Comparison of ENCODE assay signal across 15 mouse cellular contexts in the genomic region with DNA sequence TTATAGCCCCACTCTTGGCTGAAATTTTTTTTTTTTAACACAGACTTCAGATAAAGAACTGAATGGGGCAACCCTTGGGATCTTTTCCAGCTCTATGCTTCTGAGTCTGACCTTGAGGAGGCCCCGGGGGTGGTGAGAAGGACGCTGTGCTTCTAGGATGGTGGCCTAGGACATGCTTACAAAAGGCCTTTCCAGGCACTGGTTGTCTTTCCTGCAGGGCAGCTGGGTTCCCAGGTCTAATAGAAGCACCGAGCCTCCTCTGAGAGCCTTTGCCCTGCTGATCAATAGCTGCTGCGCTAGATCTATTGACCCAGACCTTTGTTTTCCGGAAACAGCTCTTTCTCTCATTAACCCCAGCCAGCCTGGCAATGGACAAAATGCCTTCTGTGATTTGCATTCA. TPM values are rescaled to one million over a fixed set of nuclear protein-coding genes. Genes with fewer than 3 reads are reported as not detected.
DNase-seq lines count a peak whose midpoint lies in the region; ATAC-seq and TF ChIP-seq lines count a peak whose summit lies in the region.
"Had no signal": no experiment of that assay in that cellular context is flagged by ENCODE, and none has a peak within 500 bp of the region (broad histone marks: within the 10 kb centered on the region; RNA-seq: fewer than 3 reads in every experiment).

No protein-coding gene starts in this region.

- ATAC-seq in hindbrain, postnatal 0 days = no peak
- peak; percentile 24; the same call in 1 of the 2 replicates for ATAC-seq in liver, embryonic 15.5 days (ENCODE audit: insufficient read depth)
- ATAC-seq in activated CD4-positive, CD25-positive, alpha-beta regulatory T cell, adult 4 months = no peak
- ATAC-seq: inflammation-experienced regulatory T-cells, adult 6 months had no signal

- peak overlapping the region; percentile 73 for H3K27ac ChIP-seq in hindbrain, embryonic 10.5 days
- no peak overlapping the region for H3K27ac ChIP-seq in hindbrain, postnatal 0 days
- peak overlapping the region; percentile 57 for H3K27ac ChIP-seq in liver, embryonic 15.5 days (replicated peaks)
- H3K27ac ChIP-seq in thymus, adult 2 months (ENCODE audit: control insufficient read depth, insufficient read depth, low read length) = no peak overlapping the region
- H3K27ac ChIP-seq: embryonic facial prominence, embryonic 13.5 days; limb, embryonic 13.5 days; stomach, postnatal 0 days had no signal

- no peak overlapping the region for H3K4me2 ChIP-seq in hindbrain, postnatal 0 days (ENCODE audit: low read depth, low read length)
- H3K4me2 ChIP-seq in liver, embryonic 15.5 days = no peak overlapping the region
- H3K4me2 ChIP-seq: embryonic facial prominence, embryonic 13.5 days; heart, embryonic 12.5 days; limb, embryonic 13.5 days had no signal

- H3K4me3 ChIP-seq in hindbrain, embryonic 10.5 days = no peak overlapping the region
- no peak overlapping the region for H3K4me3 ChIP-seq in hindbrain, postnatal 0 days (ENCODE audit: low read length)
- no peak overlapping the region for H3K4me3 ChIP-seq in liver, embryonic 15.5 days (replicated peaks)
- no peak overlapping the region for H3K4me3 ChIP-seq in thymus, adult 2 months (ENCODE audit: control insufficient read depth, insufficient read depth, low read length)
- H3K4me3 ChIP-seq: embryonic facial prominence, embryonic 13.5 days; heart, embryonic 12.5 days; limb, embryonic 13.5 days; myocyte had no signal

- H3K9ac ChIP-seq in hindbrain, postnatal 0 days (replicated peaks; ENCODE audit: low read length) = no peak overlapping the region
- no peak overlapping the region for H3K9ac ChIP-seq in liver, embryonic 15.5 days
- H3K9ac ChIP-seq: embryonic facial prominence, embryonic 13.5 days; heart, embryonic 12.5 days; limb, embryonic 13.5 days had no signal

- H3K36me3 ChIP-seq in hindbrain, embryonic 10.5 days = no peaks in the 10 kb centered on the region
- no peaks in the 10 kb centered on the region for H3K36me3 ChIP-seq in hindbrain, postnatal 0 days (ENCODE audit: insufficient read depth, low read length)
- no peaks in the 10 kb centered on the region for H3K36me3 ChIP-seq in liver, embryonic 15.5 days (replicated peaks)
- no peaks in the 10 kb centered on the region for H3K36me3 ChIP-seq in thymus, adult 2 months (ENCODE audit: control insufficient read depth, insufficient read depth, low read length)
- H3K36me3 ChIP-seq: embryonic facial prominence, embryonic 13.5 days; heart, embryonic 12.5 days; limb, embryonic 13.5 days had no signal

- TF ChIP-seq POLR2A in brain, embryonic 14.5 days (IDR thresholded peaks at IDR 0.05; ENCODE audit: borderline replicate concordance, extremely low read depth, insufficient read depth, insufficient read length, poor library complexity, severe bottlenecking) = no peak
- TF ChIP-seq POLR2A in thymus, adult 2 months (IDR thresholded peaks at IDR 0.05; ENCODE audit: control insufficient read depth, extremely low read depth, insufficient read depth, low read length, poor library complexity) = no peak

- H3K4me1 ChIP-seq in hindbrain, embryonic 10.5 days (replicated peaks) = peaks cover 11% of the 10 kb centered on the region
- no peaks in the 10 kb centered on the region for H3K4me1 ChIP-seq in hindbrain, postnatal 0 days (ENCODE audit: insufficient read depth, low read length)
- H3K4me1 ChIP-seq in liver, embryonic 15.5 days (replicated peaks) = 0 out of 2 replicates have a peak, but pooled peaks cover 5% of the 10 kb centered on the region
- no peaks in the 10 kb centered on the region for H3K4me1 ChIP-seq in thymus, adult 2 months (replicated peaks; ENCODE audit: control insufficient read depth, insufficient read depth, low read length)
- H3K4me1 ChIP-seq: embryonic facial prominence, embryonic 13.5 days; limb, embryonic 13.5 days had no signal

- no peak for TF ChIP-seq CTCF in hindbrain, postnatal 0 days (IDR thresholded peaks at IDR 0.05; ENCODE audit: low read depth)
- TF ChIP-seq CTCF in brain, embryonic 14.5 days (IDR thresholded peaks at IDR 0.05; ENCODE audit: borderline replicate concordance, extremely low read depth, insufficient read depth, insufficient read length) = no peak
- TF ChIP-seq CTCF in thymus, adult 2 months (IDR thresholded peaks at IDR 0.05; ENCODE audit: borderline replicate concordance, control insufficient read depth, extremely low read depth, insufficient read depth, low read length, poor library complexity) = no peak

- peak; percentile 23 for DNase-seq in hindbrain, embryonic 10.5 days (ENCODE audit: low spot score)
- DNase-seq in hindbrain, postnatal 0 days (ENCODE audit: low spot score) = no peak
- DNase-seq in NIH3T3 (ENCODE audit: low read depth) = peak; percentile 34
- DNase-seq in brain, embryonic 14.5 days (ENCODE audit: low read depth) = peak; percentile 18
- DNase-seq in thymus, adult 2 months = no peak
- DNase-seq: right cerebral cortex, postnatal 14 days had no signal

- 47% methylated on average over 5 of the region's 5 CpGs for WGBS in hindbrain, embryonic 10.5 days
- 28% methylated on average over 5 of the region's 5 CpGs for WGBS in hindbrain, postnatal 0 days
- WGBS in liver, embryonic 15.5 days (ENCODE audit: insufficient replicate concordance) = 58% methylated on average over 5 of the region's 5 CpGs
- 94% methylated on average over 5 of the region's 5 CpGs for WGBS in thymus, adult 2 months

- no peaks in the 10 kb centered on the region for H3K9me3 ChIP-seq in hindbrain, embryonic 10.5 days
- no peaks in the 10 kb centered on the region for H3K9me3 ChIP-seq in hindbrain, postnatal 0 days (ENCODE audit: low read length)
- no peaks in the 10 kb centered on the region for H3K9me3 ChIP-seq in liver, embryonic 15.5 days (replicated peaks)

- H3K27me3 ChIP-seq in hindbrain, embryonic 10.5 days (ENCODE audit: insufficient read depth, poor library complexity, severe bottlenecking) = no peaks in the 10 kb centered on the region
- H3K27me3 ChIP-seq in hindbrain, postnatal 0 days (ENCODE audit: insufficient read depth, low read length) = no peaks in the 10 kb centered on the region
- H3K27me3 ChIP-seq in liver, embryonic 15.5 days = no peaks in the 10 kb centered on the region
- no peaks in the 10 kb centered on the region for H3K27me3 ChIP-seq in thymus, adult 2 months (ENCODE audit: control insufficient read depth, insufficient read depth, low read length)
- H3K27me3 ChIP-seq: CH12.LX; embryonic facial prominence, embryonic 13.5 days; heart, embryonic 12.5 days; limb, embryonic 13.5 days had no signal

RNA-seq across cellular contexts. Expression of a gene that starts 40.1 kb away (rescaled TPM):
- polyA plus RNA-seq in hindbrain, embryonic 10.5 days (2016; fragmentation: Nextera tagmentation; extraction: Ambion mirVana) = 38.9 and 41.7 TPM in 2 replicates
- total RNA-seq in hindbrain, postnatal 0 days (2014; rRNA removed) = 22.2 and 24.2 TPM in 2 replicates
- polyA plus RNA-seq in hindbrain, postnatal 0 days (2015; fragmentation: Nextera tagmentation; extraction: Ambion mirVana) = 21.0 and 22.1 TPM in 2 replicates
- polyA plus RNA-seq in brain, embryonic 14.5 days (2012; rRNA removed) = 17.7 and 24.8 TPM in 2 replicates
- 1.6 and 1.8 TPM in 2 replicates for polyA plus RNA-seq in liver, embryonic 15.5 days (2015; fragmentation: Nextera tagmentation; extraction: Ambion mirVana)
- polyA plus RNA-seq in thymus, adult 2 months (2012; rRNA removed) = 4.1 and 4.5 TPM in 2 replicates
- not detected for polyA plus RNA-seq in activated CD4-positive, CD25-positive, alpha-beta regulatory T cell, adult 4 months (2017; shearing (Covaris generic))
- total RNA-seq: CH12.LX had no signal
- polyA plus RNA-seq: inflammation-experienced regulatory T-cells, adult 6 months had no signal

RNA-seq across cellular contexts. Expression of a gene that starts 48.1 kb away (rescaled TPM):
- 29.3 and 31.2 TPM in 2 replicates for polyA plus RNA-seq in hindbrain, embryonic 10.5 days (2016; fragmentation: Nextera tagmentation; extraction: Ambion mirVana)
- 70.0 and 113 TPM in 2 replicates for total RNA-seq in hindbrain, postnatal 0 days (2014; rRNA removed)
- 17.4 and 19.3 TPM in 2 replicates for polyA plus RNA-seq in hindbrain, postnatal 0 days (2015; fragmentation: Nextera tagmentation; extraction: Ambion mirVana)
- polyA plus RNA-seq in brain, embryonic 14.5 days (2012; rRNA removed) = 44.0 and 57.0 TPM in 2 replicates
- 4.8 and 5.1 TPM in 2 replicates for polyA plus RNA-seq in liver, embryonic 15.5 days (2015; fragmentation: Nextera tagmentation; extraction: Ambion mirVana)
- 32.5 and 36.9 TPM in 2 replicates for polyA plus RNA-seq in thymus, adult 2 months (2012; rRNA removed)
- polyA plus RNA-seq in activated CD4-positive, CD25-positive, alpha-beta regulatory T cell, adult 4 months (2017; shearing (Covaris generic)) = 1 to 10 TPM; 3.9 to 6.3 TPM

RNA-seq across cellular contexts. Expression of a gene that starts 58.6 kb away (rescaled TPM):
- polyA plus RNA-seq in hindbrain, embryonic 10.5 days (2016; fragmentation: Nextera tagmentation; extraction: Ambion mirVana) = 18.0 and 20.5 TPM in 2 replicates
- total RNA-seq in hindbrain, postnatal 0 days (2014; rRNA removed) = 1.1 and 1.7 TPM in 2 replicates
- 2.6 and 3.3 TPM in 2 replicates for polyA plus RNA-seq in hindbrain, postnatal 0 days (2015; fragmentation: Nextera tagmentation; extraction: Ambion mirVana)
- polyA plus RNA-seq in brain, embryonic 14.5 days (2012; rRNA removed) = 2.1 and 6.1 TPM in 2 replicates
- 0.25 and 0.30 TPM in 2 replicates for polyA plus RNA-seq in liver, embryonic 15.5 days (2015; fragmentation: Nextera tagmentation; extraction: Ambion mirVana)
- polyA plus RNA-seq in thymus, adult 2 months (2012; rRNA removed) = 0.38 and 0.54 TPM in 2 replicates
- under 1 TPM in 1 of 2 experiments, not detected in 1; 0.62 TPM for polyA plus RNA-seq in activated CD4-positive, CD25-positive, alpha-beta regulatory T cell, adult 4 months (2017; shearing (Covaris generic))

RNA-seq across cellular contexts. Expression of a gene that starts 58.9 kb away (rescaled TPM):
- polyA plus RNA-seq in hindbrain, embryonic 10.5 days (2016; fragmentation: Nextera tagmentation; extraction: Ambion mirVana) = 310 and 387 TPM in 2 replicates
- total RNA-seq in hindbrain, postnatal 0 days (2014; rRNA removed) = 178 and 196 TPM in 2 replicates
- polyA plus RNA-seq in hindbrain, postnatal 0 days (2015; fragmentation: Nextera tagmentation; extraction: Ambion mirVana) = 141 and 142 TPM in 2 replicates
- polyA plus RNA-seq in brain, embryonic 14.5 days (2012; rRNA removed) = 191 and 223 TPM in 2 replicates
- 145 and 148 TPM in 2 replicates for polyA plus RNA-seq in liver, embryonic 15.5 days (2015; fragmentation: Nextera tagmentation; extraction: Ambion mirVana)
- polyA plus RNA-seq in thymus, adult 2 months (2012; rRNA removed) = 248 and 287 TPM in 2 replicates
- 100 to 1,000 TPM; 135 to 160 TPM for polyA plus RNA-seq in activated CD4-positive, CD25-positive, alpha-beta regulatory T cell, adult 4 months (2017; shearing (Covaris generic))

Comparison
In these comparisons a context has a peak if more than half of its experiments do, and no peak if none do; other contexts are left out.
1. DNase-seq: peak in hindbrain, embryonic 10.5 days (single experiment), NIH3T3 (single experiment) and brain, embryonic 14.5 days (single experiment); none in hindbrain, postnatal 0 days (single experiment) and thymus, adult 2 months (single experiment).
2. H3K27ac ChIP-seq: peak in hindbrain, embryonic 10.5 days (single experiment) and liver, embryonic 15.5 days (single experiment); none in hindbrain, postnatal 0 days (single experiment) and thymus, adult 2 months (single experiment).